Comparison of ENCODE assay signal across 1 mouse cellular context in genomic region chr5:137305822-137306221, GRCm38 (mm10).
A peak's percentile ranks its signal among the peaks of the same experiment; 100 is the strongest.
TF ChIP-seq lines count a peak whose summit lies in the region.

No protein-coding gene starts in this region.

TF ChIP-seq in CH12.LX, 34 proteins besides CTCF, POLR2A, EP300 and RAD21 (continued from another document):
- TF ChIP-seq ZNF384 (IDR thresholded peaks at IDR 0.05; ENCODE audit: low read depth, low read length) = no peak
- peak; percentile 96 for TF ChIP-seq MAFK (IDR thresholded peaks at IDR 0.05; ENCODE audit: insufficient replicate concordance, low read length)
- TF ChIP-seq MXI1 (IDR thresholded peaks at IDR 0.05; ENCODE audit: low read depth, low read length) = peak; percentile 96
- TF ChIP-seq BHLHE40 (IDR thresholded peaks at IDR 0.05; ENCODE audit: low read depth, low read length) = peak; percentile 77
- peak; percentile 98 for TF ChIP-seq MAX (IDR thresholded peaks at IDR 0.05; ENCODE audit: low read length)
TF ChIP-seq in CH12.LX: peak in this region for 9.
